In genomic region chr13:49187288-49188218, GRCm38 (mm10) we compare ENCODE assay signal across 8 mouse cellular contexts. TPM values are rescaled to one million over a fixed set of nuclear protein-coding genes. Genes with fewer than 3 reads are reported as not detected.
DNase-seq lines count a peak whose midpoint lies in the region; ATAC-seq lines count a peak whose summit lies in the region.

Gene Ninj1 (plus strand): TSS chr13:49187485.

- no peak within 1 kb of the TSS for H3K27ac ChIP-seq in hindbrain, embryonic 14.5 days

- peak within 1 kb of the TSS; percentile 52 for H3K9ac ChIP-seq in hindbrain, embryonic 14.5 days

- DNase-seq in T-cell, adult 2 months (ENCODE audit: low spot score) = peak; percentile 91
- DNase-seq in cerebellum, postnatal 25 days = peak; percentile 79 to 89
- peak; percentile 74 for DNase-seq in frontal cortex, postnatal 36 days (ENCODE audit: low spot score in 2 of 2)
- DNase-seq in hindbrain, embryonic 14.5 days (ENCODE audit: low spot score) = peak; percentile 76
- DNase-seq in left cerebral cortex, adult 8-10 months (ENCODE audit: low spot score in 2 of 2) = peak; percentile 62 to 83
- DNase-seq in right cerebral cortex, adult 18-20 months = peak; percentile 82
- peak; percentile 75 for DNase-seq in urinary bladder, adult 2 months (ENCODE audit: low spot score)

- peak within 1 kb of the TSS; percentile 97 for H3K4me2 ChIP-seq in hindbrain, embryonic 14.5 days (replicated peaks)

- peak; percentile 92 for ATAC-seq in hindbrain, embryonic 14.5 days (ENCODE audit: low FRiP score)
- peak; percentile 81 for ATAC-seq in megakaryocyte, adult 5-6 weeks (ENCODE audit: poor library complexity, severe bottlenecking)

- H3K9me3 ChIP-seq in hindbrain, embryonic 14.5 days (ENCODE audit: control insufficient read depth, low read length) = no peaks in the 10 kb centered on the region

- peak within 1 kb of the TSS; percentile 53 for H3K4me3 ChIP-seq in hindbrain, embryonic 14.5 days (replicated peaks; ENCODE audit: low read length)

- under 1% methylated on average over 81 of the region's 87 CpGs for WGBS in hindbrain, embryonic 14.5 days

- H3K36me3 ChIP-seq in hindbrain, embryonic 14.5 days (replicated peaks; ENCODE audit: control insufficient read depth, insufficient read depth) = no peaks in the 10 kb centered on the region

- H3K27me3 ChIP-seq in hindbrain, embryonic 14.5 days (ENCODE audit: control insufficient read depth, insufficient read depth, low read length) = no peaks in the 10 kb centered on the region

- H3K4me1 ChIP-seq in hindbrain, embryonic 14.5 days (replicated peaks; ENCODE audit: control insufficient read depth, insufficient read depth, low read length) = peaks cover 14% of the 10 kb centered on the region; the same call in 1 of the 2 replicates

RNA-seq across cellular contexts. Expression of gene Ninj1, which starts in this region (rescaled TPM):
- polyA plus RNA-seq in hindbrain, embryonic 14.5 days (2014; fragmentation: Nextera tagmentation; extraction: Ambion mirVana) = 33.3 and 33.5 TPM in 2 replicates
- 10 to 100 TPM; 20.1 to 21.3 (median 21.0) TPM for total RNA-seq in left cerebral cortex, adult 8-10 months (2022)
- total RNA-seq in megakaryocyte, adult 5-6 weeks (2015) = 76.1 and 81.6 TPM in 2 replicates
- 33.4 and 48.2 TPM in 2 replicates for total RNA-seq in megakaryocyte, adult 5-6 weeks (2017)
- polyA plus RNA-seq in urinary bladder, adult 2 months (2012; rRNA removed) = 115 and 126 TPM in 2 replicates
